Mouse (Mus musculus): ENCODE results near the gene Col27a1.

Gene Col27a1

DNA sequence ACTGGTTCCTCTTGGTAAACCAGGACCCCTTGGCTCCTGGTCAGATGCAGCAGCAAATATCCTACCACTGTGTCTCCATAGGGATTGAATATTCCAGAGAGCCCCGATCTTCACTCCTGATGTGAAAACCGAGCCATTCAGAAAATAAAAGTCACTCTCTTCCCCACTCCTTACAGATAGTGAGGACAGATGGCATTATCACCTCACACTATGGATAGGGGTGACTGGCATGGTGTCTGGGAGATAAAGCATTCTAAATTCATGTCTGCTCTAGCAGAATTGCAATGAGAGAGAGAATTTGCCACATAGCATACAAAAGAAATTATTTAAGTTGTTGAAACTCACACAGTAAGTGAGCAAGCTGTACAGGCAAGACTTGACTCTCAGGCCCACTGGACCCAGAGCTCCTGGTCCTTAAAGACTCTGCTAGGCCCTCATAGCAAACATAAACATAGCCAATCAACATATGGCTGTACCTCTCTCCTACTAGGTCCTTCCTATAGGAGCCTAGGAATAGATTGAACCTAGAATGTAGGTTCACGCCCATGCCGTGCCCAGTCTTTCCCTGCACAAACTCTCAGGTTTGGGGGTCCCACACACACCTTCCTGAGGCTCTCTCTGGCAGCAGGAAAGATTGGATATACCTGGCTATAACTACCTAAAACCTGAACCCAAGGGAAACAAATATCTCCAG lies 169.0 kb downstream of the Col27a1 start:
- DNase-seq = no peak

DNA sequence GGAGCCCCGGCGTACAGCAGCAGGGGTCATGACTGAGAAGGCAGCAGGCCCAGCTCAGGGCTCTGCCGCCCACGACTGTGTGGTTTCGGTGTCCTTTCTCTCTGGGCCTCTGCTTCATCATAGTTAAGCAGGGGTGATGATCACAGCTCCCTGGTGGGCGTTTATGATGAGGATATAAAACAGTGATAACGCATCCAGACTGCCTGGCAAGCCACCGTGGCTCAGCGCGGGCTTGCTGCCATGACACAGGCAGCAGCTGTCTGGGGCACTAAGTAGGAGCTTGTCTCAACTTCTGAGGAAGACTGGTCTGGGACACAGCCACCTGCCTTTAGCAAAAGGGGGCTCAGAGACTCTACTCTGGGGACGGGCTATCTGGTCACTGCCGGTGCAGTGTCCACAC lies 169.7 kb downstream of the Col27a1 start:
- no peak for DNase-seq

DNA sequence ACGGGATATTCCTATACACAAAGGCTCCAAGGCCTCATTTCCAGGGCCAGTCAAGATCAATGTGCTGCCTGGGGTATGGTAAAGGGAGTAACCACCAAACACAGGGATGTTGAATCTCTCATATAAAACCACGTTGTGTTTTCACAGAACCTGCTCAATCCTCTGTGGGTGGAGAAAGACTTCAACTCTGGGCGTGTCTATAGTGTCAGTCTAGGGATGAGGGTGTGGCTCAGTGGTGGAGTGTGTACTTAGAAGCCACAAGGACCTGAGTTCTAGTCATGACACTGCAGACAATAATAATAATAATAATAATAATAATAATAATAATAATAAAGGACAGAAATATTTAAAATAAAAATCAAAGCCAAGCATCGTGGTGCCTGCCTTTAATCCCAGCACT lies 170.5 kb downstream of the Col27a1 start:
- no peak for DNase-seq

All from thymus, postnatal 25 days (tissue).